ENCODE assay signal across 9 mouse cellular contexts in the genomic region with DNA sequence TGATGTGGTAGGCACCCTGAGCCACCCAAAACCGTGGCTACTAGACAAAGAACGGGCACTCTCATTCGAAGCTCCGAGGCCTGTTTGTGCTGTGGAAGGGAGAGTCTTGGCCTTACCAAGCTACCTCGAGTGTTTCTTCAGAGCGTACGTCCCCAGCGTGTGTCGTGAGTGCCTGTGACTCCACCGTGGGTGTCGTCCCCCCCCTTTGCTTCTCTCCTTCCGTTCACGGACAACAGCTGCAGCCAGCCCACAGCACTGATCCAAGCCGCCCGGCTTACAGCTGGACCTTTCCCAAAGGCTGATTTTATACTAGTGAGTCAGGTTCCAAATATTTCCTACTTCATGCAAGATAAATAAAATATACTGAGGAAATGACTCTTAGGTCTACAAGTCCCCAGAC.
DNase-seq lines count a peak whose midpoint lies in the region; TF ChIP-seq lines count a peak whose summit lies in the region.
"Had no signal": no experiment of that assay in that cellular context is flagged by ENCODE, and none has a peak within 500 bp of the region (broad histone marks: within the 10 kb centered on the region; RNA-seq: fewer than 3 reads in every experiment).

No protein-coding gene starts in this region.

- peak; percentile 9 for DNase-seq in adrenal gland, adult 2 months
- no peak for DNase-seq in adrenal gland, adult (ENCODE audit: inconsistent age in 2 of 2, low spot score in 1 of 2)
- peak; percentile 26 to 45 for DNase-seq in lung, adult 18-20 months
- DNase-seq in lung, adult 2 months, result no peak
- peak; percentile 67 for DNase-seq in heart, postnatal 4 days
- DNase-seq in right cerebral cortex, postnatal 14 days, result peak; percentile 13
- DNase-seq in layer of hippocampus, adult 8-10 months (ENCODE audit: low spot score in 2 of 2), result no peak
- no peak for DNase-seq in frontal cortex, postnatal 25 days (ENCODE audit: low spot score in 2 of 2)

- H3K4me1 ChIP-seq in lung, adult 2 months (ENCODE audit: control insufficient read depth, insufficient read depth, low read length), result no peaks in the 10 kb centered on the region

- no peak for TF ChIP-seq POLR2A in lung, adult 2 months (IDR thresholded peaks at IDR 0.05; ENCODE audit: borderline replicate concordance, extremely low read depth, low read depth, low read length)

- 55% methylated on average over 15 of the region's 15 CpGs for WGBS in lung, adult 2 months

- H3K4me3 ChIP-seq in lung, adult 2 months (replicated peaks; ENCODE audit: extremely low read depth, low read depth, low read length), result no peak overlapping the region
- H3K4me3 ChIP-seq: heart, embryonic 15.5 days had no signal

- no peak for TF ChIP-seq CTCF in lung, adult 2 months (IDR thresholded peaks at IDR 0.05; ENCODE audit: insufficient read depth, low read length)

Comparison
In these comparisons a context has a peak if more than half of its experiments do, and no peak if none do; other contexts are left out.
1. DNase-seq: peak in adrenal gland, adult 2 months (single experiment), lung, adult 18-20 months (2 of 2), heart, postnatal 4 days (single experiment) and right cerebral cortex, postnatal 14 days (single experiment); none in adrenal gland, adult (0 of 2), lung, adult 2 months (single experiment), layer of hippocampus, adult 8-10 months (0 of 2) and frontal cortex, postnatal 25 days (0 of 2).